Mouse (Mus musculus): ENCODE measurements around the gene Col4a2. TPM values are rescaled to one million over a fixed set of nuclear protein-coding genes. Genes with fewer than 3 reads are reported as not detected.
A peak's percentile ranks its signal among the peaks of the same experiment; 100 is the strongest.
"Not testable (repeated sequence)": the region's sequence is repeated elsewhere in the genome, so short reads cannot be mapped to it uniquely, and the experiment has no call there.

The Col4a2 gene
- total RNA-seq, 2 experiments from 2014 or later, result 182 to 302 TPM

DNA sequence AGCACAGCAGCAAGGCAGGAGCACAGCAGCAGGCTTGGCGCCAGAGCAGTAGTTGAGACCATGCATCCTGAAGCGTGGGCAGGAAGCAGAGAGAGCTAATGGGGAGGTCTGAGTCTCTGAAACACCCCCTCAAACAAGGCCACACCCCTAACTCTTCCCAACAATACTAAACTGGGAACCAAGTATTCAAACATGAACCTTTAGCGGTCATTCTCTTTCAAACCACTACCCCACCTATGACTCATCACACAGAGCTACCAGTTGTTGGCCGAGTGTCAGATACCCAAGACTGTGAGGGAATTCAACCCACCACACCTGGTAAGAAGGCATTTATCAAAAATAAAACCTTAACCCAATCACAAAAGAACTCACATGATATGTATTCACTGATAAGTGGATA, 174.6 kb downstream of the Col4a2 start:
- DNase-seq, result no peak

DNA sequence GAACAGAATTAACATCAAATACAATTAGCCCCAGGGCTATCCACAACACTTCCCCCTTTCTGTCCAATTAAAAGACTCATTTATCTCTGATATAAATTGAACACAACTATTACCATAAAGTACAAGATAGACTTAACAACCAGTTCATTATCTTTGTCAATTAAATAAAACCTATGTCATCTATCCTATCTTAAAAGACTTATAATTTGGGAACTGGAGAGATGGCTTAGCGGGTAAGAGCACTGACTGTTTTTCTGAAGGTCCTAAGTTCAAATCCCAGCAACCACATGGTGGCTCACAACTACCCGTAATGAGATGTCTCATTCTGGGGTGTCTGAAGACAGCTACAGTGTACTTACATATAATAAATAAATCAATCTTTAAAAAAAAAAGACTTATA, 179.7 kb downstream of the Col4a2 start:
- not testable (repeated sequence) for DNase-seq

DNA sequence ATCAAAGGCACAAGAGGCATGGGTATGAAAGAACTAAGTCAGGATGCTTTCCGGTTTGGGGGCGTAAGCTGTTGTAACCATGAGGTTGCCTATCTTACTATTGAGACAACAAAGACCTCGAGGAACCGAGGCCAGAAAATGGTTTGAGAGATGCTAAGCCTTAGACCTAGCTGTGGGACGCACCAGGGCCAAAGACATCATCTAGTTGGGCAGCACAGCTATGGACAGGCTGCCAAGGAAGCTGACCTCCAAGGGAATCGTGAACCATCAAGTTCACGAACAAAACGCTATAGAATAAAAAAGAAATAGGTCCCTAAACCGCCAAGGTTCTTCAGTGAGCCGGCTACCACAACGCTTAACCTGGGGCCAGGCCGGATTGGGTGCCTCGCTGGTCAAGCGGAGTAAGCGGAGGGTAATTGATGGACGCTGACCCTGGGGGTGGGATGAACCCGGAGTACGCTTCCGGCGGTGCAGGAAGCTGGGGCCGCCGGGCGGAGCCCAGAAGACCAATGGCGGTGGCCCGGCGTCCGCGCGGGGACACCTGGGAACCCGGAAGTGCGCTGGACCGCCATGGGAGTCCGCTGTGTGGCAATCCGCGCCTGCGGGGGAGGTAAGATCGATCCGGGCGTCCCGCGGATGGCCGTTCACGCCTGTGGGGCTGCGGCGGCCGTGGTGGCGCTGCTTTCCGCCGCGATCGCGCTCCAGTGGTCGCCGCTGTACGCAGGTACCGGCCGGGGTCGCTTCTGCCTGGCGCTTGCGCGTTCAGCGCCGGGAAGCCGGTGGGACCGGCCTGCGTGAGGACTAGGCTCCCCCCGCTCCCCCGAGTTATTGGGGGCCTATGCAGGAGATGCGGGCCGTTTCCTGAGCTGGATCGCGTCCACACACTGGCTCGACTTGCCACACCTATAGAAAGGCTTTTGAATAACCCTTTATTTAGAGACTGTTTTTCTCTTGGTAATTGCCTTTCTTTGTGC, 184.7 kb downstream of the Col4a2 start, which contains the start of gene Naxd:
Gene Naxd (plus strand): TSS at position 490 of the 974 bp plus-strand sequence.
- DNase-seq, result peak; percentile 95 to 97

- DNase-seq, result no peak
Observed at GRCm38 (mm10) chr8:11498281-11498680, 185.7 kb downstream of the Col4a2 start.

Other genes starting within 250 kb of the Col4a2 start
- 100 to 1,000 TPM; 359 to 687 TPM for gene Col4a1, start within 50 bp of the Col4a2 start, total RNA-seq (2021)
- gene Rab20, start 165.9 kb downstream of the Col4a2 start, total RNA-seq (2021), result 10 to 100 TPM in 1 of 2 experiments, 1 to 10 TPM in 1; 6.7 to 12.5 TPM
- gene Naxd, start 184.7 kb downstream of the Col4a2 start, total RNA-seq (2021), result 10 to 100 TPM; 71.0 to 74.4 TPM
- gene Cars2, start 238.0 kb downstream of the Col4a2 start, total RNA-seq (2021), result 10 to 100 TPM; 34.6 to 39.8 TPM
- gene Ing1, start 242.8 kb downstream of the Col4a2 start, total RNA-seq (2021), result 10 to 100 TPM; 36.1 to 43.7 TPM

Data from adrenal gland, postnatal 36 days (tissue).